Mouse (Mus musculus): ENCODE data around the gene Gga2. TPM values are rescaled to one million over a fixed set of nuclear protein-coding genes. Genes with fewer than 3 reads are reported as not detected.

The Gga2 gene
- total and polyA plus RNA-seq, 3 experiments: 25.3 to 28.5 (median 25.7) TPM

DNA sequence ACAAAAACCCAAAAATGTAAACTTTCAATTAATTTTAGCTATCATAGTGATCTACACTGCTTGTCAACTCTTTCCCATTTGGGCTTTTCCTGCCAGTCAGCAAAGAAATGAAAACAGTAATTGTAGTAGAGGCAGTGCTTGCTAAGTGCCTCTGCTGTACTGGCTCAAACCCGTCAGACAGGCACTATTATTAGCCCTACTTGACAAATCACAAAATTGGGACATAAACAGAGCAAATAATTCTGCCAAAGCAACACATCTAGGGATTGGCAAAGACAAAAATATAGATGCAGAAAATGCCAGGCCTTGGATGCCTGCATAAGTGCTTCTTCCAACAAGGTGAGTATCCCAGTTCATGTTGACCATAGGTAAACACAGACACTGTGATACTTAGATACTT is 44.6 kb upstream of the Gga2 start:
- no peak overlapping the region for H3K4me3 ChIP-seq
- H3K4me1 ChIP-seq (ENCODE audit: control insufficient read depth, insufficient read depth, low read length): peaks cover 8% of the 10 kb centered on the region
- WGBS: 55% methylated on average over 1 of the region's 1 CpGs
- peaks cover 6% of the 10 kb centered on the region for H3K79me2 ChIP-seq (replicated peaks; ENCODE audit: control insufficient read depth, insufficient read depth, low read length)
- intact Hi-C loops (cut with DNase I): loop anchor here (2.0 to 5.0 kb wide), 3 partner anchors 21 to 83 kb away; partner anchors contain the start of genes Cog7, Dctn5 and Palb2
- DNase-seq: no peak
- peak overlapping the region; percentile 98 for H3K27ac ChIP-seq
- peaks cover 27% of the 10 kb centered on the region for H3K36me3 ChIP-seq (ENCODE audit: control insufficient read depth, insufficient read depth, low read length)
- no peaks in the 10 kb centered on the region for H3K27me3 ChIP-seq (ENCODE audit: control insufficient read depth, insufficient read depth, low read length)
- H3K9ac ChIP-seq (ENCODE audit: low read depth, low read length): 0 out of 2 replicates have a peak overlapping the region, but pooled peaks have one; percentile 15
- TF ChIP-seq POLR2A (IDR thresholded peaks at IDR 0.05; ENCODE audit: insufficient read depth, low read depth, low read length) (no peak), EP300 (IDR thresholded peaks at IDR 0.05; ENCODE audit: insufficient read depth, low read depth, low read length) (no peak), CTCF (IDR thresholded peaks at IDR 0.05) (no peak)

DNA sequence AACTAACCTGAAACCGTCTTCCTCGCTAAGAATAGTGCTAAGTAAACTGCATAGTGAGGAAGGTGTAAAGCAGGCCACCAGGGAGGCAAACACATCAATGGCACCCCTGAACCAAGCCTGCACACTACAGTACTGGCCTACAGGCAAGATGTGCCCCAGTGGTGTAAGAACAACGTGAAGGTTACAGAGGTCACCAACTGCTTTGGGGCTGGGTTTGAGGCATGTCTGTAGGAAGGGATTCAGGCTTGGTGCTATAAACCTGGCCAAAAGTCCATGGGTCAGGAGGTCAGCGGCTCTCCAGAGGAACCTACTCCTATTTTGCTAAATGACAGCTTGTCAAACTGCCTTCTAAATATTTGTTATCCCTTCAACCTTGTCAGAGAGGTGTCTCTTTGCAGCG is 35.6 kb upstream of the Gga2 start:
- no peaks in the 10 kb centered on the region; the same call in 1 of the 2 replicates for H3K4me1 ChIP-seq (ENCODE audit: control insufficient read depth, insufficient read depth, low read length)
- no peaks in the 10 kb centered on the region for H3K27me3 ChIP-seq (ENCODE audit: control insufficient read depth, insufficient read depth, low read length)
- intact Hi-C loops (cut with DNase I): no loop called here
- no peak overlapping the region for H3K9ac ChIP-seq (ENCODE audit: low read depth, low read length)
- no peak overlapping the region for H3K4me3 ChIP-seq
- WGBS: 77% methylated on average over 5 of the region's 5 CpGs
- DNase-seq: no peak
- H3K79me2 ChIP-seq (replicated peaks; ENCODE audit: control insufficient read depth, insufficient read depth, low read length): no peaks in the 10 kb centered on the region
- peaks cover 7% of the 10 kb centered on the region for H3K36me3 ChIP-seq (ENCODE audit: control insufficient read depth, insufficient read depth, low read length)
- TF ChIP-seq CTCF (IDR thresholded peaks at IDR 0.05) (no peak), EP300 (IDR thresholded peaks at IDR 0.05; ENCODE audit: insufficient read depth, low read depth, low read length) (no peak), POLR2A (IDR thresholded peaks at IDR 0.05; ENCODE audit: insufficient read depth, low read depth, low read length) (no peak)
- no peak overlapping the region for H3K27ac ChIP-seq

- no peaks in the 10 kb centered on the region for H3K79me2 ChIP-seq (replicated peaks; ENCODE audit: control insufficient read depth, insufficient read depth, low read length)
- no peak overlapping the region for H3K27ac ChIP-seq
- H3K27me3 ChIP-seq (ENCODE audit: control insufficient read depth, insufficient read depth, low read length): no peaks in the 10 kb centered on the region
- H3K4me3 ChIP-seq: no peak overlapping the region
- WGBS: 11% methylated on average over 1 of the region's 1 CpGs
- intact Hi-C loops (cut with DNase I): no loop called here
- no peak for DNase-seq
- TF ChIP-seq POLR2A (IDR thresholded peaks at IDR 0.05; ENCODE audit: insufficient read depth, low read depth, low read length) (no peak), CTCF (IDR thresholded peaks at IDR 0.05) (no peak), EP300 (IDR thresholded peaks at IDR 0.05; ENCODE audit: insufficient read depth, low read depth, low read length) (no peak)
- peaks cover 3% of the 10 kb centered on the region for H3K4me1 ChIP-seq (ENCODE audit: control insufficient read depth, insufficient read depth, low read length)
- H3K36me3 ChIP-seq (ENCODE audit: control insufficient read depth, insufficient read depth, low read length): peaks cover 9% of the 10 kb centered on the region
- H3K9ac ChIP-seq (ENCODE audit: low read depth, low read length): no peak overlapping the region
These were observed 29.8 kb upstream of the Gga2 start for GRCm38 (mm10) chr7:122050834-122051233.

GRCm38 (mm10) chr7:122048191-122048590 is 27.2 kb upstream of the Gga2 start:
- intact Hi-C loops (cut with DNase I): no loop called here
- no peak for TF ChIP-seq CTCF (IDR thresholded peaks at IDR 0.05)
- no peak for TF ChIP-seq EP300 (IDR thresholded peaks at IDR 0.05; ENCODE audit: insufficient read depth, low read depth, low read length)
- TF ChIP-seq POLR2A (IDR thresholded peaks at IDR 0.05; ENCODE audit: insufficient read depth, low read depth, low read length): no peak
- Histone ChIP-seq H3K9ac (ENCODE audit: low read depth, low read length) (no peak overlapping the region), H3K4me3 (no peak overlapping the region), H3K36me3 (ENCODE audit: control insufficient read depth, insufficient read depth, low read length) (peaks cover 9% of the 10 kb centered on the region), H3K27me3 (ENCODE audit: control insufficient read depth, insufficient read depth, low read length) (no peaks in the 10 kb centered on the region), H3K27ac (no peak overlapping the region), H3K79me2 (replicated peaks; ENCODE audit: control insufficient read depth, insufficient read depth, low read length) (no peaks in the 10 kb centered on the region), H3K4me1 (ENCODE audit: control insufficient read depth, insufficient read depth, low read length) (peaks cover 4% of the 10 kb centered on the region)
- DNase-seq: no peak
- 89% methylated on average over 9 of the region's 9 CpGs for WGBS

DNA sequence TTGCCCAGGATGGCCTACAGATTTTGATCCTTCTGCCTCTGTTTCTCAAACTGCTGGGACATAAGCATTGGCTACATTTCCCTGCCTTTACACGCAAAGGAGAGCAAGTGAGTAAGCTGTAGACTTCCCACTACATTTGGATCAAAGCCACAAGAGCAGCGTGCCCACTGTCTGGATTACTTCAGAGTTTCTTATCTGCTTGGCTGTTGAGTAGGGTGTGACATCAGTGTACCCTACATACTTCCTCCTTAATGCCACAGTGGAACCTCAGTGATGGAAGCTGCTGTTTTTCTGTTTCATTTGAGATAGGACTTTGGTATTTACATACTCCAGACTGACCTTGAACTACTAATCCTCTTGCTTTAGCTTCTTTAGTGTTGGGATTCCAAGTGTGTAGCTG is 25.8 kb upstream of the Gga2 start:
- peaks cover 9% of the 10 kb centered on the region for H3K36me3 ChIP-seq (ENCODE audit: control insufficient read depth, insufficient read depth, low read length)
- DNase-seq: peak in 1 of 2 experiments; percentile 7
- no peak overlapping the region for H3K4me3 ChIP-seq
- TF ChIP-seq CTCF (IDR thresholded peaks at IDR 0.05): no peak
- TF ChIP-seq EP300 (IDR thresholded peaks at IDR 0.05; ENCODE audit: insufficient read depth, low read depth, low read length): no peak
- TF ChIP-seq POLR2A (IDR thresholded peaks at IDR 0.05; ENCODE audit: insufficient read depth, low read depth, low read length): no peak
- no peaks in the 10 kb centered on the region for H3K27me3 ChIP-seq (ENCODE audit: control insufficient read depth, insufficient read depth, low read length)
- 16% methylated on average over 2 of the region's 2 CpGs for WGBS
- no peaks in the 10 kb centered on the region for H3K79me2 ChIP-seq (replicated peaks; ENCODE audit: control insufficient read depth, insufficient read depth, low read length)
- intact Hi-C loops (cut with DNase I): no loop called here
- H3K4me1 ChIP-seq (ENCODE audit: control insufficient read depth, insufficient read depth, low read length): peaks cover 4% of the 10 kb centered on the region
- peak overlapping the region; percentile 91 for H3K27ac ChIP-seq
- no peak overlapping the region for H3K9ac ChIP-seq (ENCODE audit: low read depth, low read length)

GRCm38 (mm10) chr7:122045711-122046110 is 24.7 kb upstream of the Gga2 start:
- intact Hi-C loops (cut with DNase I): loop anchor here (2.0 kb wide), 1 partner anchor 21 kb away; the partner anchor contains the start of genes Ears2 and Ubfd1
- peaks cover 9% of the 10 kb centered on the region for H3K36me3 ChIP-seq (ENCODE audit: control insufficient read depth, insufficient read depth, low read length)
- no peak overlapping the region for H3K4me3 ChIP-seq
- peak overlapping the region; percentile 91 for H3K27ac ChIP-seq
- H3K4me1 ChIP-seq (ENCODE audit: control insufficient read depth, insufficient read depth, low read length): peaks cover 4% of the 10 kb centered on the region
- no peak overlapping the region for H3K9ac ChIP-seq (ENCODE audit: low read depth, low read length)
- H3K79me2 ChIP-seq (replicated peaks; ENCODE audit: control insufficient read depth, insufficient read depth, low read length): no peaks in the 10 kb centered on the region
- no peaks in the 10 kb centered on the region for H3K27me3 ChIP-seq (ENCODE audit: control insufficient read depth, insufficient read depth, low read length)
- peak in 1 of 2 experiments; percentile 8 for DNase-seq
- 56% methylated on average over 1 of the region's 1 CpGs for WGBS
- TF ChIP-seq CTCF (IDR thresholded peaks at IDR 0.05) (no peak), POLR2A (IDR thresholded peaks at IDR 0.05; ENCODE audit: insufficient read depth, low read depth, low read length) (no peak), EP300 (IDR thresholded peaks at IDR 0.05; ENCODE audit: insufficient read depth, low read depth, low read length) (no peak)
